Mouse (Mus musculus) ES-Bruce4 (cell line): Measurements from ENCODE around the gene Ccdc106.

Experiments used
- CTCF ChIP-seq: IDR thresholded peaks from one replicate; pipeline ENCODE4 v1.8.1; 2011; ENCODE audit warnings: low read depth, low read length
- EP300 ChIP-seq: IDR thresholded peaks from 2 replicates; pipeline ENCODE4 v1.6.1; 2011; ENCODE audit warnings: low read depth, low read length; ENCODE audit not compliant: insufficient read depth
- POLR2A ChIP-seq: IDR thresholded peaks from one replicate; pipeline ENCODE4 v1.8.1; 2011; ENCODE audit warnings: low read length; ENCODE audit not compliant: insufficient read depth

DNA sequence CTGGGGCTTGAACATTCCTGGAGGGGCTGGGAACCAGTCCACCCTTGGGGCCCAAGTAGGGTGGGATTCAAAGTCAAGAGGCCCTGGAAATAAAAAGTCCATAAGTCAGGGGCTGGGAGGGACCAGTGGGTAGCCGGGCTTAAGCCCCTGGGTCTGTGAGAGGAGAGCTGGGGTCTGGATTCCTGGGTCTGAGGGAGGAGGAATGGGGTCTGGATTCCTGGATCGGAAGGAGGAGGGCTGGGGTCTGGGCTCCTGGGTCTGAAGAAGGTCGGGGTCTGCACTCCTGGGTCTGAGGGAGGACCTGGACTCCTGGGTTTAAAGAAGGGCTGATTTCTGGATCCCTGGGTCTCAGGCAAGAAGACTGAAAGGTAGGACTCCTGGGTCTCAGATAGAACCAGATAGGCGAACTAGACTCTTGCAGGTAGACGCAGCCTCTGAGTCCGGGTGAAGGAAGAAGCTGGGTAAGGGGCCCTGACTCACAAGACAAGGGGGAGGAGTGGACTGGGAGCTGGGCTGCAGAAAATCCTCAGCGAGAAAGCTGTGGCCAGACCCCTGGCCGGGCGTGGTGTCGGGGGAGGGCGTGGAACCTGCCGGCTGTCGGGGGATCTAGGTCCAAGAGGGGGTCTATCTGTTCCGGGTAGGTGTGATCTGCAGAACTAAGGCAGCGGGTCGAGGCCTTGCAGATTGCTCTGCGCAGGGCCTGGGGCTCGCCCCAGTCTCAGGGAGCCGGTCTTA, 24.9 kb upstream of the Ccdc106 start:
- TF ChIP-seq CTCF = no peak
- TF ChIP-seq EP300 = no peak
- TF ChIP-seq POLR2A = no peak
